Mouse (Mus musculus): ENCODE results near the gene Zfp943. TPM values are rescaled to one million over a fixed set of nuclear protein-coding genes. Genes with fewer than 3 reads are reported as not detected.
A peak's percentile ranks its signal among the peaks of the same experiment; 100 is the strongest.
"Not testable (repeated sequence)": the region's sequence is repeated elsewhere in the genome, so short reads cannot be mapped to it uniquely, and the experiment has no call there.

Gene Zfp943
- 9.7 and 11.5 TPM in 2 replicates for total RNA-seq (2014; rRNA removed)
- 2.6 and 2.7 TPM in 2 replicates for polyA plus RNA-seq (2012; rRNA removed)

DNA sequence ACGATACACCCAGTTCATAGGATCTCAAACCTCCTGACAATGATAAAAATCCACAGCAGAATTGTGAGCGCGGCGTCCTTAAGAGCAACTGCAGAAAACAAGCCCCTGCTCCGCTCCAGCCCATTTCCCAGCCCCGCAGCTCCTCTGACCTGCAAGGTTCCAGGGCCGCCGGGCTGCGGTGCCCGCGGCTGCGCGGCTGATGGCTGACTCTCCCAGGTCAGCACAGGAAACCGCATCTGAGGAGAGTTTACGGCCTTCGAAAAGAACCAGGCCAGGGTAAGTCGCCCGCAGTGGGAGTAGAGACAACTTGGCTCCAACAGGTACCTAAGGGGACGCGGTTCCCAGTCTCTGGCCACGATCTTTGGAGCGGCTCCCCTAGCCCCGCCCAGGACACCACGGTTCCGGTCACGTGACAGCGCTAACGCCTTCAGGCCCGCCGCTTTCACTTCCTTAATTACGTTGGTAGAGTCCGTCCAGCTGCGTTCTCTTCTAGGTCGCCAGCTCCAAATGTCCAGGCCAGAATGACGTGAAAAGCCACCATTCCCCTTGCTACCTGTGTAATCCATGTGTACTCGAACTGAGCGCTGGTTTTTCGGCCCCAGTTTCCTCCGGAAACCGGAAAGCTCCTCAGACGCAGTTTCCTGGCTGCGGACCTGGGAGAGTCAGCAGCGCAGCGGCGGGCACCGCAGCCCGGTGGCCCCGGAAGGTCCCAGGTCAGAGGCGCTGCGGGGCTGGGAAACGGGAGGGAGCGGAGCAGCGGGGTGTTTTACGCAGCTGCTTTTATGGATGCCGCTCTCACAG, at the start of gene Zfp943, which contains the start of gene Zfp942:
Gene Zfp943 (plus strand): TSS at position 446 of the 801 bp plus-strand sequence.
Gene Zfp942 (minus strand): TSS at position 358 of the 801 bp plus-strand sequence.
- 0 out of 2 replicates have a peak, but pooled peaks have one; percentile 25 for TF ChIP-seq POLR2A (IDR thresholded peaks at IDR 0.05; ENCODE audit: extremely low read depth, insufficient read depth, low read length)
- not testable (repeated sequence) for H3K36me3 ChIP-seq (ENCODE audit: control insufficient read depth, insufficient read depth, low read length)
- under 1% methylated on average over 45 of the region's 55 CpGs for WGBS

GRCm38 (mm10) chr17:21963302-21963701, 950 bp downstream of the Zfp943 start:
- Histone ChIP-seq H3K4me3 (ENCODE audit: insufficient read depth, low read depth, low read length) (peak overlapping the region; percentile 46; the same call in 1 of the 2 replicates), H3K27ac (replicated peaks; ENCODE audit: insufficient read depth, low read depth, low read length) (no peak overlapping the region)

More for the DNA sequence above, at the start of gene Zfp943, which contains the start of gene Zfp942:
- Histone ChIP-seq H3K4me3 (ENCODE audit: insufficient read depth, low read depth, low read length) (peak within 1 kb of the TSS; percentile 74), H3K79me2 (ENCODE audit: control insufficient read depth, insufficient read depth, low read length) (peaks cover 10% of the 10 kb centered on the region; the same call in 1 of the 2 replicates), H3K27ac (replicated peaks; ENCODE audit: insufficient read depth, low read depth, low read length) (peak within 1 kb of the TSS; percentile 96), H3K9ac (ENCODE audit: low read depth, low read length) (peak within 1 kb of the TSS; percentile 87)
- H3K27me3 ChIP-seq (ENCODE audit: control insufficient read depth, insufficient read depth, low read length); H3K4me1 ChIP-seq (ENCODE audit: control insufficient read depth, insufficient read depth, low read length): not testable (repeated sequence)
- peak; percentile 76 for DNase-seq (ENCODE audit: extremely low read depth, low read depth, low spot score)

GRCm38 (mm10) chr17:22035594-22035993, 73.2 kb downstream of the Zfp943 start:
- TF ChIP-seq CTCF (IDR thresholded peaks at IDR 0.05; ENCODE audit: low read depth, low read length): peak; percentile 40
- peak; percentile 4 for DNase-seq (ENCODE audit: extremely low read depth, low read depth, low spot score)
- H3K9ac ChIP-seq (ENCODE audit: low read depth, low read length); H3K4me3 ChIP-seq (ENCODE audit: insufficient read depth, low read depth, low read length); H3K27ac ChIP-seq (replicated peaks; ENCODE audit: insufficient read depth, low read depth, low read length); H3K4me1 ChIP-seq (ENCODE audit: control insufficient read depth, insufficient read depth, low read length); H3K27me3 ChIP-seq (ENCODE audit: control insufficient read depth, insufficient read depth, low read length); H3K36me3 ChIP-seq (ENCODE audit: control insufficient read depth, insufficient read depth, low read length); H3K79me2 ChIP-seq (ENCODE audit: control insufficient read depth, insufficient read depth, low read length): not testable (repeated sequence)
- 53% methylated on average over 1 of the region's 1 CpGs for WGBS

More at GRCm38 (mm10) chr17:21963302-21963701, 950 bp downstream of the Zfp943 start:
- no peak for DNase-seq (ENCODE audit: extremely low read depth, low read depth, low spot score)
- H3K9ac ChIP-seq (ENCODE audit: low read depth, low read length): no peak overlapping the region
- H3K36me3 ChIP-seq (ENCODE audit: control insufficient read depth, insufficient read depth, low read length): no peaks in the 10 kb centered on the region; the same call in 1 of the 2 replicates
- no peaks in the 10 kb centered on the region for H3K27me3 ChIP-seq (ENCODE audit: control insufficient read depth, insufficient read depth, low read length)
- H3K4me1 ChIP-seq (ENCODE audit: control insufficient read depth, insufficient read depth, low read length): peaks cover 6% of the 10 kb centered on the region; the same call in 1 of the 2 replicates
- peaks cover 17% of the 10 kb centered on the region; the same call in 1 of the 2 replicates for H3K79me2 ChIP-seq (ENCODE audit: control insufficient read depth, insufficient read depth, low read length)
- TF ChIP-seq CTCF (IDR thresholded peaks at IDR 0.05; ENCODE audit: low read depth, low read length): no peak
- TF ChIP-seq POLR2A (IDR thresholded peaks at IDR 0.05; ENCODE audit: extremely low read depth, insufficient read depth, low read length): no peak
- 36% methylated on average over 4 of the region's 4 CpGs for WGBS

DNA sequence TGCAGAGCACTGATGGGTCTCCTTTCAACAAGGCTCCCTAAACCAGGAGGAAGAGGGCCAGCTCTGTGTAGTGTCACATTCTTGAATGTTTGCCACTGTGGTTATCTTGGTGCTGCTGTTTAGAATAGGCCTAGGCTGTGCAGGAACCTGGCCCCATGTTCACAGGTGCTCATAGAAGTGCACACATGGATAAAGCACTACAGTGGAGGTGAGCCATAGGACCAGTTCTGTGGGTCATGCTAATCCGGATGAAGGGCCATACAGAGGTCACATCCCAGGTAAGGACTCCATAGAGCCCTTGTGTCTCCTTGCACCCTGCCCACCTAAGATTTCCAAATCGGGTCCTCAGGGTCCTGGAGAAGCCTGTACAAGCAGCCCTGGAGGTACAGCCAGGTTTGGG, 87.1 kb downstream of the Zfp943 start:
- WGBS: 75% methylated on average over 2 of the region's 2 CpGs
- Histone ChIP-seq H3K9ac (ENCODE audit: low read depth, low read length) (no peak overlapping the region), H3K36me3 (ENCODE audit: control insufficient read depth, insufficient read depth, low read length) (no peaks in the 10 kb centered on the region)

DNA sequence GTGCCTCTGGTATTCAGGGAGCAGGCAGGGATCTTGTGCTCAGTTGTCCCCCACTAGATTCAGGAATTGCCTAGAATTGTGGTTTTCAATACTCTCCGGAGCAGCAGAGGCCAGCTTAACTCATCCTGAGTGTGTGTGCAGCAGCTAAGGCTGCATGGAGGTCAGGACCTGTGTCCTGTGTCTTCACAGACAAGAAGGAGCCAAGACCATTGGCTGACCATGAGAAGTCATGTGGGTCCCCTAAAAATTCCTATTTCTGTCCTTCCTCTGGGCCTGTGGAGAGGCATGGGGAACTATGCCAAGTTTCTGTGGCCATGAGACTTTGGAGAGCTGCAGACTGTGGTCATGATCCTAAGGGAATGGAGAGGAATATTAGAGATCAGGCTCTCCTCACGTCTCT, 90.9 kb downstream of the Zfp943 start:
- no peak overlapping the region for H3K27ac ChIP-seq (replicated peaks; ENCODE audit: insufficient read depth, low read depth, low read length)
- H3K4me1 ChIP-seq (ENCODE audit: control insufficient read depth, insufficient read depth, low read length): no peaks in the 10 kb centered on the region
- no peaks in the 10 kb centered on the region for H3K79me2 ChIP-seq (ENCODE audit: control insufficient read depth, insufficient read depth, low read length)
- WGBS: 63% methylated on average over 2 of the region's 2 CpGs
- TF ChIP-seq POLR2A (IDR thresholded peaks at IDR 0.05; ENCODE audit: extremely low read depth, insufficient read depth, low read length) (no peak), CTCF (IDR thresholded peaks at IDR 0.05; ENCODE audit: low read depth, low read length) (no peak)
- no peak overlapping the region for H3K4me3 ChIP-seq (ENCODE audit: insufficient read depth, low read depth, low read length)
- H3K27me3 ChIP-seq (ENCODE audit: control insufficient read depth, insufficient read depth, low read length): no peaks in the 10 kb centered on the region
- H3K9ac ChIP-seq (ENCODE audit: low read depth, low read length): no peak overlapping the region
- no peaks in the 10 kb centered on the region for H3K36me3 ChIP-seq (ENCODE audit: control insufficient read depth, insufficient read depth, low read length)
- DNase-seq (ENCODE audit: extremely low read depth, low read depth, low spot score): no peak

More for the DNA sequence above, 87.1 kb downstream of the Zfp943 start:
- TF ChIP-seq CTCF (IDR thresholded peaks at IDR 0.05; ENCODE audit: low read depth, low read length): no peak
- no peak for TF ChIP-seq POLR2A (IDR thresholded peaks at IDR 0.05; ENCODE audit: extremely low read depth, insufficient read depth, low read length)
- no peak for DNase-seq (ENCODE audit: extremely low read depth, low read depth, low spot score)
- Histone ChIP-seq H3K27ac (replicated peaks; ENCODE audit: insufficient read depth, low read depth, low read length) (no peak overlapping the region), H3K4me3 (ENCODE audit: insufficient read depth, low read depth, low read length) (no peak overlapping the region), H3K27me3 (ENCODE audit: control insufficient read depth, insufficient read depth, low read length) (no peaks in the 10 kb centered on the region), H3K79me2 (ENCODE audit: control insufficient read depth, insufficient read depth, low read length) (no peaks in the 10 kb centered on the region), H3K4me1 (ENCODE audit: control insufficient read depth, insufficient read depth, low read length) (no peaks in the 10 kb centered on the region)
